16 mouse cellular contexts compared by ENCODE assay signal in genomic region chr19:57786699-57787098, GRCm38 (mm10).
A peak's percentile ranks its signal among the peaks of the same experiment; 100 is the strongest.
DNase-seq lines count a peak whose midpoint lies in the region; ATAC-seq lines count a peak whose summit lies in the region.
"Had no signal": no experiment of that assay in that cellular context is flagged by ENCODE, and none has a peak within 500 bp of the region (broad histone marks: within the 10 kb centered on the region; RNA-seq: fewer than 3 reads in every experiment).

No protein-coding gene starts in this region.

- H3K27ac ChIP-seq in forebrain, embryonic 16.5 days (ENCODE audit: low read length), result no peak overlapping the region
- H3K27ac ChIP-seq in forebrain, embryonic 15.5 days (replicated peaks), result no peak overlapping the region
- no peak overlapping the region for H3K27ac ChIP-seq in kidney, embryonic 14.5 days (ENCODE audit: low read depth, low read length)
- H3K27ac ChIP-seq in neural tube, embryonic 12.5 days, result no peak overlapping the region
- H3K27ac ChIP-seq in neural tube, embryonic 15.5 days (replicated peaks), result no peak overlapping the region
- H3K27ac ChIP-seq: embryonic facial prominence, embryonic 15.5 days; macrophage had no signal

- no peaks in the 10 kb centered on the region for H3K4me1 ChIP-seq in forebrain, embryonic 16.5 days (replicated peaks; ENCODE audit: control insufficient read depth, insufficient read depth, low read length)
- no peaks in the 10 kb centered on the region for H3K4me1 ChIP-seq in forebrain, embryonic 15.5 days
- no peaks in the 10 kb centered on the region for H3K4me1 ChIP-seq in kidney, embryonic 14.5 days (ENCODE audit: control insufficient read depth, insufficient read depth, low read length)
- no peaks in the 10 kb centered on the region for H3K4me1 ChIP-seq in neural tube, embryonic 12.5 days
- H3K4me1 ChIP-seq in neural tube, embryonic 15.5 days, result no peaks in the 10 kb centered on the region
- H3K4me1 ChIP-seq: embryonic facial prominence, embryonic 15.5 days had no signal

- H3K27me3 ChIP-seq in forebrain, embryonic 16.5 days (replicated peaks; ENCODE audit: control insufficient read depth, insufficient read depth, low read length), result no peaks in the 10 kb centered on the region
- no peaks in the 10 kb centered on the region for H3K27me3 ChIP-seq in forebrain, embryonic 15.5 days
- no peaks in the 10 kb centered on the region for H3K27me3 ChIP-seq in kidney, embryonic 14.5 days (ENCODE audit: control insufficient read depth, insufficient read depth, low read length)
- no peaks in the 10 kb centered on the region for H3K27me3 ChIP-seq in neural tube, embryonic 12.5 days (replicated peaks)
- H3K27me3 ChIP-seq in neural tube, embryonic 15.5 days (replicated peaks), result no peaks in the 10 kb centered on the region
- H3K27me3 ChIP-seq: embryonic facial prominence, embryonic 15.5 days had no signal

- DNase-seq in kidney, adult 8-10 months, result no peak
- DNase-seq in cerebellum, adult 9-10 months, result no peak
- DNase-seq: B cell, adult 2 months; cerebellum, postnatal 14 days; heart, adult 11 months; kidney, adult 9 months; lung, embryonic 14.5 days; right cerebral cortex, postnatal 14 days; thymus, postnatal 25 days had no signal

- no peaks in the 10 kb centered on the region for H3K9me3 ChIP-seq in forebrain, embryonic 16.5 days (ENCODE audit: control insufficient read depth, low read length)
- H3K9me3 ChIP-seq in forebrain, embryonic 15.5 days, result no peaks in the 10 kb centered on the region
- H3K9me3 ChIP-seq in kidney, embryonic 14.5 days (ENCODE audit: control insufficient read depth, low read length), result no peaks in the 10 kb centered on the region
- no peaks in the 10 kb centered on the region for H3K9me3 ChIP-seq in neural tube, embryonic 12.5 days
- no peaks in the 10 kb centered on the region for H3K9me3 ChIP-seq in neural tube, embryonic 15.5 days (replicated peaks)
- H3K9me3 ChIP-seq: embryonic facial prominence, embryonic 15.5 days had no signal

- 0 out of 2 replicates have a peak, but pooled peaks have one; percentile 33 for ATAC-seq in forebrain, embryonic 16.5 days
- no peak for ATAC-seq in forebrain, embryonic 15.5 days (replicated peaks)
- peak; percentile 73; the same call in 1 of the 2 replicates for ATAC-seq in kidney, embryonic 14.5 days (ENCODE audit: low FRiP score, low TSS enrichment)
- 0 out of 2 replicates have a peak, but pooled peaks have one; percentile 29 for ATAC-seq in neural tube, embryonic 12.5 days (ENCODE audit: low FRiP score, low read depth)
- ATAC-seq in neural tube, embryonic 15.5 days (ENCODE audit: low FRiP score), result no peak

- H3K36me3 ChIP-seq in forebrain, embryonic 16.5 days (ENCODE audit: control insufficient read depth, insufficient read depth), result no peaks in the 10 kb centered on the region
- H3K36me3 ChIP-seq in forebrain, embryonic 15.5 days, result no peaks in the 10 kb centered on the region
- H3K36me3 ChIP-seq in kidney, embryonic 14.5 days (ENCODE audit: control insufficient read depth, insufficient read depth, low read length), result no peaks in the 10 kb centered on the region
- no peaks in the 10 kb centered on the region; the same call in 1 of the 2 replicates for H3K36me3 ChIP-seq in neural tube, embryonic 12.5 days
- H3K36me3 ChIP-seq in neural tube, embryonic 15.5 days, result no peaks in the 10 kb centered on the region
- H3K36me3 ChIP-seq: embryonic facial prominence, embryonic 15.5 days had no signal

- H3K9ac ChIP-seq in forebrain, embryonic 16.5 days (replicated peaks; ENCODE audit: low read depth, low read length), result no peak overlapping the region
- no peak overlapping the region for H3K9ac ChIP-seq in forebrain, embryonic 15.5 days (replicated peaks)
- no peak overlapping the region for H3K9ac ChIP-seq in kidney, embryonic 14.5 days (ENCODE audit: low read depth, low read length)
- H3K9ac ChIP-seq in neural tube, embryonic 12.5 days, result no peak overlapping the region
- no peak overlapping the region for H3K9ac ChIP-seq in neural tube, embryonic 15.5 days (replicated peaks)
- H3K9ac ChIP-seq: embryonic facial prominence, embryonic 15.5 days; lung, embryonic 14.5 days had no signal

- H3K4me3 ChIP-seq in forebrain, embryonic 16.5 days (replicated peaks; ENCODE audit: low read length), result no peak overlapping the region
- no peak overlapping the region for H3K4me3 ChIP-seq in forebrain, embryonic 15.5 days
- no peak overlapping the region for H3K4me3 ChIP-seq in kidney, embryonic 14.5 days (ENCODE audit: low read length)
- no peak overlapping the region for H3K4me3 ChIP-seq in neural tube, embryonic 12.5 days
- H3K4me3 ChIP-seq in neural tube, embryonic 15.5 days (replicated peaks), result no peak overlapping the region
- H3K4me3 ChIP-seq: embryonic facial prominence, embryonic 15.5 days had no signal

- no peak overlapping the region for H3K4me2 ChIP-seq in forebrain, embryonic 16.5 days (ENCODE audit: low read length)
- no peak overlapping the region for H3K4me2 ChIP-seq in forebrain, embryonic 15.5 days (replicated peaks)
- H3K4me2 ChIP-seq in kidney, embryonic 14.5 days (replicated peaks; ENCODE audit: low read depth, low read length), result no peak overlapping the region
- no peak overlapping the region for H3K4me2 ChIP-seq in neural tube, embryonic 12.5 days (replicated peaks)
- H3K4me2 ChIP-seq in neural tube, embryonic 15.5 days, result no peak overlapping the region
- H3K4me2 ChIP-seq: embryonic facial prominence, embryonic 15.5 days; lung, embryonic 14.5 days had no signal

- WGBS in forebrain, embryonic 16.5 days, result 67% methylated on average over 5 of the region's 5 CpGs
- WGBS in forebrain, embryonic 15.5 days, result 69% methylated on average over 5 of the region's 5 CpGs
- WGBS in kidney, embryonic 14.5 days, result 50% methylated on average over 5 of the region's 5 CpGs
- WGBS in neural tube, embryonic 12.5 days, result 70% methylated on average over 5 of the region's 5 CpGs
- WGBS in neural tube, embryonic 15.5 days, result 63% methylated on average over 5 of the region's 5 CpGs

Comparison
In these comparisons a context has a peak if more than half of its experiments do, and no peak if none do; other contexts are left out.
1. ATAC-seq: peak in forebrain, embryonic 16.5 days (single experiment), kidney, embryonic 14.5 days (single experiment) and neural tube, embryonic 12.5 days (single experiment); none in forebrain, embryonic 15.5 days (single experiment) and neural tube, embryonic 15.5 days (single experiment).